Mouse (Mus musculus) mouse trophoblast stem cell (cell line): ENCODE measurements around the gene Colgalt2.
"Not testable (repeated sequence)": the region's sequence is repeated elsewhere in the genome, so short reads cannot be mapped to it uniquely, and the experiment has no call there.

ENCODE experiments used
- in situ Hi-C, 2 experiments: fragments of 300-500 bp; cut with MseI, MboI; formaldehyde crosslinking; loops; 2 replicates in 1 of 2; 3 replicates in 1 of 2; pipeline ENCODE4 v1.15.1; 2025

Colgalt2 gene

DNA sequence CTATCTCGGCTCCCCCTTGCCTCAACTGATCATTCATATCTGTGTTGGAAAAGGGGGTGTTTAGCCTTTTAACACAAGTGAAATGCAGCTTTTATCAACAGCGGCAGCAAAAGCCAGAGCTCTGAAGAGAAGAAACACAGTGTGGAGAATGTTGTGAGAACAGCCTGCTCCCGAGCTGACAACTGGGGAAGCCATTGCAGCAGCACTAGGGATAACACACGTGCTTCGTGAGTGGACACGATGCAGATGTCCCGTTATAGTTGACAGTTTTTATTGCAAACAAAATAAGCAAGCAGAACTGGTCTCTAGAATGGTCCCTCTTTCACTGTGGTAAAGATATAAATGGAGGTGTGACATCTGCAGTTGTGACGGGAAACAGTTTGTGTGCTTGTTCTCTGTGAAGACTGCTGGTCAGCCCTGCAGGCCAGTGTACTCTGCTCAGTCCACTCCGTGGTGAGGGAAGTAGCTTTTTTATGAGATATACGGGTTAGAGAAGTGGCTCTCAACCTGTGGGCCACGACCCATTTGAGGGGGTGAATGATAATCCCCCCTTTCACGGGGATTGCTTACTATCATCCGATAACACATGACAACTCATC is 16.8 kb downstream of the Colgalt2 start:
- in situ Hi-C loops: no loop called here

DNA sequence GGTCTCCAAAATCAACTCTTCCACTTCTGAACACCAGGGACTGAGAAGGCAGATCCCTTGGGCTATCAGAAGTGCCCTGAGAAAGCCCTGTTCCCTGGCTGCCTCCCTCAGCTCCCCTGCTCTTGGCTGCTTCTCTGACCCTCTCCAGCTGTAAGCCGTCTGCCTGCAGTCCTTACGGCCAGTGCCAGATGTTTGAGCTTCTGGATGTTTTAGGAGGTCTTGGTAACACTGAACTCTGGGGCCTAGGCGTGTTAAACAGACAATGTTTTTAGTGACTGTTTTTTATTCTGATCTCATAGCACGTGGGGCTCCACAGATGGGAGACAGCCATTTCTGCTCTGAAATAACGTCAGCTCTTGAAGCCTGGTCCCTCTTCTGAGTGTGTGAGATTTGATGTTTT is 18.0 kb downstream of the Colgalt2 start:
- in situ Hi-C loops: no loop called here

GRCm38 (mm10) chr1:152422295-152422694 is 22.7 kb downstream of the Colgalt2 start:
- in situ Hi-C loops: no loop called here

GRCm38 (mm10) chr1:152423052-152423451 is 23.4 kb downstream of the Colgalt2 start:
- in situ Hi-C loops: no loop called here

DNA sequence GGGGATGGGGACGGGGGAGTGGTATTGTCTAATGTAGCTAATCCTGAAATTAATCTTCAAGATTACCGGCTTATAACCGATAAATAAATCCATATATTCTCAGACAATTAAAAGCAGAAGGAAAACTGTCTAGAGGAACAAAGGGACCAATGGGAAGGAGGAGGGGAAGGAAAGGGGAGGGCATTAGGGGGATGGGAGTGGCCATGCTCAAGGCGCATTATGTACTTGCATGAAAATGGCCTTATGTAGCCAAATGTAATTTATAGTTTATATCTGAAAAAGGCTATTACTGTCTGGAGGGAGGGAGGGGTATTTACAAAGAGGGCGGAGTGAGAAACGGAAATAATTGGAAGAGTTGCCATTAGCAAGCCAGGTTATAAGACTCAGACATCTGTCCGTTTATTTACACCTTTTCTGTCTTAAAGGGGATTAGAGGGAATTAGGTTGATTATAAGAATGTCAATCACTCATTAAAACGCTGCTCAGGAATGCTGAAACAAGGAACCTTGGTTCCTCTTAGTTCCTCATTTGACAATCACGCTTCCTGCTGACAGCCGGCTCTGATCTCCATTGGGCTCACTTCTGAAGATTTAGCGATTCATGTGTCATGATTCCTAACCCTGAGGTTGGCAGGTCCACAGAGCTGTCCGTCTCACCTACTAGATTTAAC is 28.4 kb downstream of the Colgalt2 start:
- in situ Hi-C loops: no loop called here

DNA sequence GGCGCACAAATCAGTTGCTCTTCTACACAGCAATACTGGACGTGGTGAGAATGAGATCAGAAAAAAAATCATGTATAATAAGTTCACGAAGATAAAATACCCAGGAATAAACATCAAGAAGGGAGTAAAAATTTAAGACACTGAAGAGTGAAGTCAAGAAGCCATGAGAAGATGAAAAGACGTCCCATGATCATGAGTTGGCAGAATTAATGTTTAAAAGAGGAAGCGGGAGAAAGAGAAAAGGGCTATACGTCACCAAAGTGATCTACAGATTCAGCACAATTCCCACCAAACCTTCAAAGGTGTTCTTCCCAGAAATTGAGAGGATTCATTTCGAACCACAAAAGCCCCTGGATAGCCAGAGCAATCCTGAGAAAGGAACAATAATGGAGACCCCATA is 30.2 kb downstream of the Colgalt2 start:
- in situ Hi-C loops: no loop called here

DNA sequence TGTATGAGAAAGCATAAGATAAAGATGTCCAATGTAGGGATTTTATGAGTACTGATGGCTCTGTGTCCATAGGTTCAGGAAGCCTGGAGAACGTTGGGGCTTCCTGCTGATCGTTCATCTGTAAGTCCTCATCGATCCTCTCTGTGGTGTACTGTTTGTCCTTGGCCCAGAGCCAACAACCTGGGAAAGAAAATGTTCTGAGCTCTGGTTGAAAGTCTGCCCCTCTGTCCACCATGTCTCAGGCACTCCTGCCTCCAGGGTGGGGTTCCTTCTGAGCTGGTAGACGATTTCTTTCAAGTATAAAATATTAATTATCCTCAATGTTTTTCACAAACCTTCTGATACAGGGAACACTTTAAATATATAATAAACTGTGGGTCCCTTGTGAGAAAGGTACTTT is 34.5 kb downstream of the Colgalt2 start:
- in situ Hi-C loops: no loop called here

DNA sequence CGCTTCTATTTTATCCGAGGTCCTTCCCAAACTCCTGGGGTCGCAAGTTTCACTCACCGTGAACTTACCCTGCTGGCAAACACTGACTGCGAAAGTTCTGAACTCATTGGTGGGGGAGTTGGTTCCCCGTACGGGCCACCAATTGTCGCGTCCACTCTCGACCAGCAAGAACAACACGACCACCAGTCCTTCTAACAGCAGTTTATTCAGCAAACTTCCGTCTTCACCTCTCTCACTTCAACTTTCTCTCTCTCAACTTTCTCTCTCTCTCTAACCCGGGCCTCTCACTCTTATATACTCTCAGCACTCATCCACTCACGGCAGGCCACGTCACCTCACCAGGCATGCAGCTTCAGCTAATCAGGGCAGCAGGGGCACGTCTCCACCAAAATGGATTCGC is 37.9 kb downstream of the Colgalt2 start:
- in situ Hi-C loops: not testable (repeated sequence)

DNA sequence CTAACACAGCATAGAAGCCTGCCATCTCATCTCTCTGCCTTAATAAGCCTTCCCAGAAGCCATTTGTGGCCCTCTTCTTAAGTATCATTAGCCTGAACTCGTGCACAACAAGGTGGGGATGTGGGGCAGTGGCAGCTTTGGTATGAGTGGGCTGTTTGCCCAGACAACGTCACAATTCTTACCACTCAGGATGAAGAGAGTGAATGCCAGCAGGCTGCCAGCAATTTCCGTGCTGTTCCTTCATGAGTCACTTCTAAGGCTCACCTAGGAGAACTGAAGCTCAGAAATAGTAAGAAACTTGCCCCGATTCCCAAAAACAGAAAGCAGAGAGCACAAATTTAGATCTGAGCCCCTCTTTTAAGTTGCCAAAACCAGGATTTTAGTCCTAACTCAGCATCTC is 39.8 kb downstream of the Colgalt2 start:
- in situ Hi-C loops: no loop called here

- in situ Hi-C loops: no loop called here
Observed at GRCm38 (mm10) chr1:152439874-152440273, 40.2 kb downstream of the Colgalt2 start.

DNA sequence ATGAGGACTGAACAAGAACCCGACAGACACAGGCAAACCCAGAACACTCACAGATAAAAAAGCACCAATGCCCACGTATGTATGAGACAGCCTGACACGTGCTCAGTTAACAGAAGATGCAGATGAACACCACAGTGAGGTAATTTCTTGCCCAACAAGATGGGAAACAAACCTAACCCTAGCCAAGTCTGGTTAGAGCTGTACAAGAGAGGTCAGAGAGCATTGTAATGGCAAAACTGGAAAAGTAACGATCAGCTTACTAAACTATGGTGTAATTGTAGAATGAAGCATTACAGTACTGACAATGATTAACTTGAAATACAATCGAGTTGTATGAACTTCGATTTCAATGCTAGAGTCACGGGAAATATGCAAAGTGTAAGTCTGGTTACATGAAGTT is 45.0 kb downstream of the Colgalt2 start:
- in situ Hi-C loops: no loop called here

DNA sequence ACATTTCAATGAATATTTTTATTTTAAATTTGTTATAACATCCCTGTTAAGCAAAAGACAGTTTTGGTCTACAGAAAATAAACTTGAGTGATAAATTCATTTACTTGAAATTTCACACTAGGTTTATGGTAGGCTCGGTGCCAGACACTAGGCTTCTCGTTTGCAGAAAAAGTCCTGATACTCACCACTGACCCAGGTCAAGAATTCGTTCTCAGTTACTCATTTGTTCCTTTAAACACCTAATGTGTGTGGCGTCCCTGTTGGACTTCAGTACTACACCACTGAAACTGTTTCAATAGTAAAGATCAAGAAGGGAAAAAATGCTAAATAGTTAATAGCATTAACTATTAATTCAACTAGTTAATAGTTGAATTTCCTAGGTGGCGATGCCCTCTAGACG is 46.3 kb downstream of the Colgalt2 start:
- in situ Hi-C loops: no loop called here

GRCm38 (mm10) chr1:152454536-152454935 is 54.9 kb downstream of the Colgalt2 start:
- in situ Hi-C loops: no loop called here

- in situ Hi-C loops: no loop called here
Observed at GRCm38 (mm10) chr1:152455275-152456243, 55.9 kb downstream of the Colgalt2 start.

- in situ Hi-C loops: no loop called here
Observed at GRCm38 (mm10) chr1:152456266-152456665, 56.6 kb downstream of the Colgalt2 start.

DNA sequence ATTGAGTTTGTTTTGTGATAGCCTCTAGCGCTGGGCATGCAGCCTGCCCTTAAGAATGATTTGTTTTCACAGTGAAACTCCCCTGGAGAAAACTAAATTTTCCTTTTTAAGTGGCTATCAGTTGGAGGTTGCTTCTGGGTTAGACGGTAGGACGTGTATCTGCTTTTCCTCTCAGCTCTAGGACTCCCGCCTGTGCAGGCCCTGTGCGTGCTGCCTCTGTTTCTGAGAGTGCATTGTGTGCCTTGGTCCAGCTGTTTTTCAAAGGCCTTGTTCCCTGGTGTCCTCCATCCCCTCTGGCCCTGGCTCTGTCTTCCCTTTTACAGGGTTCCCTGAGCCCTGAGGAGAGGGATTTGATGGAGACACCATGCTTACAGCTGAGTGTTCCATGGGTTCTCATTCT is 58.0 kb downstream of the Colgalt2 start:
- in situ Hi-C loops: no loop called here

DNA sequence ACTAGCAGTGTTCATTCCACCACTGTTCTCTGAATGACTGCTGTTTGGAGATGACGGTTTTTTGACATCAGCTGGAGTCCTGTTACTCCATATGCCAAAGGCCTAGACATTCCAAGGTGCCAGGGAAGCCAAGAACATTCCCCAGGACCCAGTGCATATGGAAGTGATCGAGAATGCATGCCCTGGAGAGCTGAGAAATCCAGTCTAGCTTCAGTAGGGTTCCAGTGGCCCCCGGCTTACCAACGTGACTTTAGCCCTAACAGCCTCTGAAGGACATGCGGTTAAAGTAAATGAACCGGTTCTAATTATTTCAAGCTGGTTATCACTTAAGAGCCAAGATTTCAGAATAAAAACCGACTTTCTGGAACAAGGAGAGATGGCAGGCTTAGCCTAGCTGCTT is 59.4 kb downstream of the Colgalt2 start:
- in situ Hi-C loops: no loop called here

DNA sequence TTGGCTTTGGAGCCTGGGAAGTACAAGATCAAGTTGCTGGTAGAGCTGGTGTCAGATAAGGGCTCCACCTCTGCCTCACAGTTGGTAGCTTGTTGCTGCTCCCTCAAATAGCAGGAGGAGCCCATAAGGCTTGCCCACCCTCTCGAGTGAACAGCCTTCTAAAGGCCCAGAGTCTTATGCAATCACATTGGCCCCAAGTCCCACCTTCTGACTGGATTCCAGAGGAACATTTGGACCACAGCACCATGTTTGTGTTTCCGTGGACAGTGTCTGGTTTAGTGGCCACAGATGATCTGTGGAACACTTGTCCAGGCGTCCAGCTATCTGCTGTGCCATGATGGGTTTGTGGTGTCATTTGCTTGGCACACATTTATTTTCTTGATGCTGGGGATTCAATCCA is 61.3 kb downstream of the Colgalt2 start:
- in situ Hi-C loops: no loop called here

GRCm38 (mm10) chr1:152461814-152462213 is 62.2 kb downstream of the Colgalt2 start:
- in situ Hi-C loops: no loop called here

- in situ Hi-C loops: no loop called here
Observed at GRCm38 (mm10) chr1:152462348-152462747, 62.7 kb downstream of the Colgalt2 start.

GRCm38 (mm10) chr1:152466280-152466679 is 66.7 kb downstream of the Colgalt2 start:
- in situ Hi-C loops: no loop called here

DNA sequence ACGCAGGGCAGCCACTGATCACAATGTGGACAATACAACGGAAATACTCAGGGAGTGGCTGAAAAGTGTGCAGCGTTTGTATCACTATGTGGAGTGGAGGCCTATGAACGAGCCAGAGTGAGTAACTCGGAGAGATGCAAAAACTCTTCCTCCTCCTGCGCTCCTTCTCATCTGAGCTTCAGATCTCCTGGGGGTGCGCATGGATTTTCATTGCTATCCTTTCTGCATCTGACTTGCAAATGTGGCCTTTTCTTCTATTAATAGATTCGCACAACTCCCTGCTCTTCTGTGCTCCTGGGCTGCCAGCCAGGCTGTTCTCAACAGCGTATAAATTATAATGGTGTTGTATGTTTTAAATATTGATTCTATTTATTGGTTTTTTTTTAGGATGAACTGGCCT is 68.8 kb downstream of the Colgalt2 start:
- in situ Hi-C loops: no loop called here

- in situ Hi-C loops: no loop called here
Observed at GRCm38 (mm10) chr1:152476126-152476525, 76.5 kb downstream of the Colgalt2 start.
